Mouse (Mus musculus): ENCODE measurements around the gene Dmgdh.

Gene Dmgdh

GRCm38 (mm10) chr13:93771031-93771587 is 96.9 kb downstream of the Dmgdh start:
- peak; percentile 24; the same call in 1 of the 2 replicates for ATAC-seq (ENCODE audit: insufficient number of reproducible peaks, low FRiP score, low TSS enrichment)

DNA sequence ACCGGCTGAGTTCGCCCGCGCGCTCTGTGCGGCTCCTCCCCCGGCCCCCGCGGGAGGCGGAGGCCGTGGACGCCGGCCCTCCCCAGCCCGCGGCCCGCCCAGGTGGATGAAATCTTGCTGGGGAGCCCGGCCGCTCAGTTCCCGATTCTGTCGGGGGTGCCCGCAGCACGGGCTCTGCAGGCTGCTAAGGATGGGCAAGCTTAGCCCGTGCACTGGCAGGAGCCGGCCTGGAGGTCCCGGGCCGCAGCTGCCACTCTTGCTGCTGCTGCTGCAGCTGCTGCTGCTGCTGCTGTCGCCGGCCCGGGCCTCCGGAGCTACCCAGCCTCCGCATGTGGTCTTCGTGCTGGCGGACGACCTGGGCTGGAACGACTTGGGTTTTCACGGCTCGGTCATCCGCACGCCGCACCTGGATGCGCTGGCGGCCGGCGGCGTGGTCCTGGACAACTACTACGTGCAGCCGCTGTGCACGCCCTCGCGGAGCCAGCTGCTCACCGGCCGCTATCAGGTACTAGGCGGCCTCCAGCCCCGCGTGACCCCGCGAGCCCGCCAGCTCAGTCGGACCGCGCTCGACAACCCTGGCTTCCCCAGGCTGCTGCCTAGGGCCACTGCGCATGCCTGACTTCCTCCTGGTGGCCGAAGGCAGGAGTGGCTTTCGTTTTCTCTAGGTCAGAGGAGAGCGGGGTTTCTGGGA is 97.5 kb downstream of the Dmgdh start, which contains the start of gene Arsb:
Arsb (plus strand) TSS at position 43 of the 691 bp plus-strand sequence.
- peak; percentile 94 for ATAC-seq (ENCODE audit: insufficient number of reproducible peaks, low FRiP score, low TSS enrichment)

GRCm38 (mm10) chr13:93772279-93772636 is 98.0 kb downstream of the Dmgdh start:
- no peak; the same call in 1 of the 2 replicates for ATAC-seq (ENCODE audit: insufficient number of reproducible peaks, low FRiP score, low TSS enrichment)

- no peak for ATAC-seq (ENCODE audit: insufficient number of reproducible peaks, low FRiP score, low TSS enrichment)
Measured at GRCm38 (mm10) chr13:93772861-93773260, 98.6 kb downstream of the Dmgdh start.

- no peak for ATAC-seq (ENCODE audit: insufficient number of reproducible peaks, low FRiP score, low TSS enrichment)
Measured at GRCm38 (mm10) chr13:93773704-93774315, 99.6 kb downstream of the Dmgdh start.

- no peak for ATAC-seq (ENCODE audit: insufficient number of reproducible peaks, low FRiP score, low TSS enrichment)
Measured at GRCm38 (mm10) chr13:93782823-93783222, 108.6 kb downstream of the Dmgdh start.

GRCm38 (mm10) chr13:93785329-93785728 is 111.1 kb downstream of the Dmgdh start:
- ATAC-seq (ENCODE audit: insufficient number of reproducible peaks, low FRiP score, low TSS enrichment) = no peak

DNA sequence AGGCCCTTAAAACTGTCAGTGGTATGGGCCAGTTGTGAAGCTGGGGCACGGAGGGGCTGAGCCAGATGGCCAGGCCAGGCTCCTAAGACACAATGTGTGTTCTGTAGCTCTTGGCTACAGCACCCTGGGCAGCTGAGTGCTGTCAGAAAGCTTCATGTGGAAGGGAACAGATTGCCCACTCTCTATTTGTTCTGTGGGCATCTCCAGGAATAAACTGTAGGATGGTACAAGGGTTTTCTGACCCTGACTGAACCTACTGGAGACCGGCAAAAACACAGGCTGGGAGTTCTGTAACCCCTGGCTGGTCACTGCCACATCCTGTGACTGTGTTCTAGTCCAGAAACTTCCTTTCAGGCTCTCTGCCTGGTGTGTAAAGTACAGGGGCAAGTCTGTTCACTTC is 111.8 kb downstream of the Dmgdh start:
- peak; percentile 64 for ATAC-seq (ENCODE audit: insufficient number of reproducible peaks, low FRiP score, low TSS enrichment)

- peak; percentile 60 for ATAC-seq (ENCODE audit: insufficient number of reproducible peaks, low FRiP score, low TSS enrichment)
Measured at GRCm38 (mm10) chr13:93787647-93788046, 113.4 kb downstream of the Dmgdh start.

DNA sequence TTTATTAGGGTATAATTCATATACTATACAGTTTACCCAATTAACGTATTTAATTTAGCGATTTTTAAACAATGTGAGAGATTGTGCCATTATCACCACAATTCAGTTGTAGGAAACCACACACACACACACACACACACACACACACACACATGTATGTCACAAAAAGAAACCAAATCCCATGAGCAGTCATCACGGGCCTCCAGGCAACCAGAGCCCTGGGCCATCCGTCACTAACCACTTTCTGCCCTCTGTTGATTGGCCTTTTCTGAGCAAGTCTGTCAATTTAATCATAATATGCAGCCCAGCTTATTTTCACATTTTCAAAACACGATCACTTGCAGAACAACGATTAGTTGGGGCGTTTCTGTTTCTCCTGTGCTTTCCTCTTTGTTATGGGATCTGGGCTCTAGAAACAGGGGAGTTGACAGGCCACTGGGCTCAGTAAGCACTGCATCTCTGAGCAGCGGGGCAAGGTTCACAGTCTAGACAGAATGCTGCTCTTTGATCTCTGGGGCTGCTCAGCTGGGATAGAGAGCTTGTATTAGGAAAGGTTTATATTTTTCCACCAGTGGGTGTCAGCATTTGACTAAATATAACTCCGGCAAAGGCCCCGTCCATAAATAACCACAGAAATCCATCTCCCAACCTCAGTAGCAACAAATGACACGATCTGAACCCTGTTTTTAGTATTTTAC is 118.9 kb downstream of the Dmgdh start:
- peak; percentile 72 for ATAC-seq (ENCODE audit: insufficient number of reproducible peaks, low FRiP score, low TSS enrichment)

- no peak for ATAC-seq (ENCODE audit: insufficient number of reproducible peaks, low FRiP score, low TSS enrichment)
Measured at GRCm38 (mm10) chr13:93793643-93794182, 119.5 kb downstream of the Dmgdh start.

- ATAC-seq (ENCODE audit: insufficient number of reproducible peaks, low FRiP score, low TSS enrichment) = no peak
Measured at GRCm38 (mm10) chr13:93797011-93797600, 122.9 kb downstream of the Dmgdh start.
